Mouse (Mus musculus) lung, postnatal 36 days (tissue): ENCODE data around the gene Uggt1.

ENCODE experiments used
- DNase-seq: peaks from one replicate; pipeline ENCODE4 v3.0.0; 2022; ENCODE audit warnings: mixed read lengths

Gene Uggt1

DNA sequence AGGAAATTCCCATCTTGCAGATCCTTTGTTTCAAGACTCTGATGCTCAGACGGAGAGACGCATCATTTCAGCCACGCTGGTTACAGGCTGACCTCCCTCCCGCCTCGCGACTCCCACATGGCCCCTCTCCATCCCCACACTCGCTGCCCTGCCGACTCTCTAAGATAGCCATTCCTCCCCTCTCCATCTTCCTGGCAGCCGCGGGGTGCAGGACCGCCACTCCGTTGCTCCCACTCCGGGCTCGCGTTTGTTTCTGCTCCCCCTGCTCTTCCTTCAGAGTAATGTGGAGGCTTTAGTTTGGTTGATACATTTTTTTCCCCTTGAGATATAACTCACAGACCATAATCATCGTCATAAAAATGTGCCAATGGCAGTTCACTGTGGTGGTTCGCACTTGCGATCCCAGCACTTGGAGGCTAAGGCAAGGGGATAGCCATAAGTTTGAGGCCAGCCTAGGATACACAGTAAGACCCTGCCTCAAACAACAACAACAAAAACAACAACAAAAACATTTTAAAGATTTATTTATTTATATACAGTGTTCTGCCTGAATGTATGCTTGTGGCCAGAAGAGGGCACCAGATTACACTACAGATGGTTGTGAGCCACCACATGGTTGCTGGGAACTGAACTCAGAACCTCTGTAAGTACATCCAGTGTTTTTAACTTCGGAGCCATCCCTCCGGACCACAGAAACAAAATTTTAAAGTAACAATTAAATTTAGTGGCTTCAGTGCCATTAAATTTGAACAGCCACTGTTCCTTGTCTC is 11.5 kb upstream of the Uggt1 start:
- peak; percentile 34 for DNase-seq

DNA sequence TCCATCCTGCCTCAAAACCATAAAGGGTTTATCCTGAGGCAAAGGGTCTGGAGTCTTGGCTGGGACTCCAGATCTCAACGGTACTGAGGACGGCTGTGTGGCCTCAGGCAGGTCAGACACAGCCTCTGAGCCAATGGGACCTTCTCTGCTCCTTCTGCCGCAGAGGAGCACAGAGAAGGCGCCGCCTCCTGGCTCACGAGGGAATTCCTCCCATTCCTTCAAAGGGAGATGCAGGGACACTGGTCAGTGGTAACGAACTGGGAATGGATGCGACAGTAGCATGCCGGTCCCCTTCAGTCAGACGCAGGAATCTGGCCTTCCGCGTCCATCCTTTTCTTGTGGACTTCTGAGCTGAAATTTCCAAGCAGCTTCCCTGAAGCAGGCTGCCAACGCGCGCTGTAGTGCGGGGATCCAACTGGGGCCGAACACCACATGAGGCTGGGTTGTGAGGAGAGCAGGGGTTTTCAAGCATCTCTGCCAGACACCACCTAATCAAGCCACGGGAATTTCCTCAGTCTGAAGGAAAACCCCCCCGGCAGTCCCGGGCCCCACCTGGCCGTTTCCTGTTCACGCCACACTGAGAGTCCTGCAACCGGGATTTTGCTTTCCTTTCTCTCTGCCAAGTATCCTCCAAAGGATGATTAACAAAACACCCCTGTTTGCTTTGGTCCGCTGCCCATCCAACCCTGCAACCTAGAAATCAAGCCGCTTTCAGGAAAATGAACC is 10.3 kb upstream of the Uggt1 start:
- DNase-seq: peak; percentile 64

DNA sequence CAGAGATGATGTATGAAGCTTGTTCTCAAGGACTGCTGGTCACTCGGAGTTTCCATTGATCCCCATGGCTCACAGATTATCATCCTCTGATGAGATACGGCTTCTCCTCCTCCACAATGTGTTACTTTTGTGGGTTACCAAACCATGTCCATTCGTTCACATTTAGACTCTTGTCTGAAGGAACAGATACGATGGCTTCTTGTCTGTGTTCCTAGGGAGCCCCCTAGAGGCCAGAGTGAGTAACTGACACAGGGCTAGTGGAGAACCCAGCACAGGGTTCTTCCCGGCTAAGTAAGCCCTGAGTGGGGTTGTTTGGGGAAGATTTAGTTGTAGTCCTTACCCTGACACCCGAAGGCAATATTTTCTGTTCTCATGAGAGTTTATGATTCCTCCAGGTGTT is 8.3 kb upstream of the Uggt1 start:
- DNase-seq: peak; percentile 81

DNA sequence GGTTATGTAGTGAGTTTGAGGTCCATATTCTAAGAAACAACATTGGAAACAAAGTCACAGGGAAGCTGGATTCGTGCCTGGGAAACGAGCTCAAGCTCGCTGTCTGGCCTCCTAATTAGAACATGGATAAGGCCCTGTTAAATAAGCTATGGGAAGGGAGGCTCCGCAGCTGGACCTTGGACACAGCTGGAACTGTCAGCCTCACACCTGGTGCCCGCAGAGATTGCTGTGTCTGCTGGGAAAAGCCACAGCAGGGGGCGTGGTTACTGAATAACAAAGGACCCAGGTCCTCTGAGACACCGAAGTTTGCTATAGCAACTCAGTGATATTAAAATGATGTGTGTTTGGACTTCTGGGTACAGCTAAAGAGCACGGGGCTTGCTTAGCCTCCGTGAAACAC is 6.9 kb upstream of the Uggt1 start:
- DNase-seq: no peak

DNA sequence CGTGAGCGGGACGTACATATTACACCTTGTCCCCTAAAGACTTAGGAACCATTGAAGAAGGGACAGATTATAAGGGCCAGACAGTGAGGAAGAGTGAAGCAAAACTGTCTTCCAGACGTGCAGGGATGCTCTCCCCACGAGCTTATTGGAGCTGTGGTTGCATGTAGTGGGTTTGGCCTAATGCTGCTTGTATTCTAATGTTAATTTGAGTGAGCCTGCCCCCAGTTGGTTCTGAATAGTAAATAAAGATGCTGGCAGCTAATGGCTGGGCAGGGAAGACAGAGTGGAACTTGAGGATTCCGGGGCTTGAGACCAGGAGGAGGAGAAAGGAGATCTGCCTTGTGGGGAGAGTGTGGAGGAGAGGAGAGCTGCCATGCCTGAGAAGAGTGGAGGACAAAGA is 2.2 kb upstream of the Uggt1 start:
- no peak for DNase-seq

DNA sequence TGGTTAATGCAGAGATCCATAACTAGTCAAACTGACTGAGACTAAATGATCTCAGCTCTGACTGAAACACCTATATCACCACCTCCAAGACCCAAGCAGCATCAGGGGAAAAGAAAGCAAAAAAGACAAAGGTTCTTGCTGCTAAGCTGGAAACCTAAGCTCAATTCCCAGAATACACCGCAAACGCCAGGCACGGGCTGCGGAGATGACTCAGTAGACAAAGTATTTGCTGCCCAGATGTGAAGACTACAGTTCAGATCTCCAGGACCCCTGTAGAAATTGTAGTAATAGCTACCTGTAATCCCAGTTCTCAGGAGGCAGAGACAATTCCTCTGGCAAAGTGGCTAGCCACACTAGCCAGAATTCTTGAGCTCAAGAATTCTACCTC is 302 bp upstream of the Uggt1 start:
- DNase-seq: no peak

DNA sequence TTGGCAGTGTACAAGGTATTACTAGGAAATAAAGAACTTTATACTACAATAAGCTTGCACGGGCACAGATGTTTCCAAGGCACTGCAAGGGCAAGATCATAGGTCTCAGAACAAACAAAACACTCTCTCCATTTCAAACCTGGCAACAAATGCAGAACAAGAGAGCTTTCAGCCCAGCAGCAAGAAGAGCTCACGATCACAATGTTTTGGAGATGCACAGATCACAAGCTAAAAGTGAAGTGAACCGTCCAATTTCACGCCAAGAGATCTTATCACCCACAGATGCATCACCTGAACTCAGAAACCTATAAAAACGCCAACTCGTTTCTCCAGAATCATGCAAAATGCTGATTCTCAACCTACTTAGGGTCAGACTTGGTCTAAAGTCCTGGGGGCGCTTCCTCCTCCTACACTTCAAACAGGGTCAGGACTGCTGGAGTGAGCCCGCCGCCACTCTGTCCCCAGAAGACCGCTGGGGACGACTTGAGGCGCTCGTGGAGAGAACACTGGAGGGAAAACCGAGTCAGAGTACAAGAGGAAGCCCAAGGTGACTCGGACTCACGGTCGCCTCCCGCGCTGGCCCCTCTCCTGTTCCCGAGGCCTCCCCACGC is 968 bp downstream of the Uggt1 start:
- DNase-seq: no peak

DNA sequence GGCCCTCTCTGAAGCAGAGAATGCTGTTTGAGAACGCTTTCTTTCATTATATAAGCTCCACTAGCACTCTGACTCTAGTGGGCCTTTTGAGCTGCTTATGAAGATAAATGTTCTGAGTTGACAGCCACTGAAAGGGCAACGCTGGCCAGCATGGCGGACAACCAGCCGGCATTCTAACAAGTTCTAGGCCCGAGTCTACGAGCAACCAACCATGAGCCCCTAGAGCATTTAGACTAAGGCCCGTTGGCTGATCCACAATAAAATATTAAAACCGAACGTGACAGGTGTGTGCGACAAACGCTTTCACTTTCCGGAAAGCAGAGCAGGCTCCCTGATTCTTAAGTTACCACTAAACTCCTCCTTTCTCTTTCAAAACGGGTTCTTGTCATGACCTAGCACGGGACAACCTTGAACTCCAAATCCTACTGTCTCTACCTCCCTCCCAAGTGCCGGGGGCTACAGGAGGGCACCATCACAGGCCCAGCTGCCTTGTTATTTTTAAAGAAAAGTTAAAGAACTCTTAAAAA is 2.6 kb downstream of the Uggt1 start:
- DNase-seq: no peak

DNA sequence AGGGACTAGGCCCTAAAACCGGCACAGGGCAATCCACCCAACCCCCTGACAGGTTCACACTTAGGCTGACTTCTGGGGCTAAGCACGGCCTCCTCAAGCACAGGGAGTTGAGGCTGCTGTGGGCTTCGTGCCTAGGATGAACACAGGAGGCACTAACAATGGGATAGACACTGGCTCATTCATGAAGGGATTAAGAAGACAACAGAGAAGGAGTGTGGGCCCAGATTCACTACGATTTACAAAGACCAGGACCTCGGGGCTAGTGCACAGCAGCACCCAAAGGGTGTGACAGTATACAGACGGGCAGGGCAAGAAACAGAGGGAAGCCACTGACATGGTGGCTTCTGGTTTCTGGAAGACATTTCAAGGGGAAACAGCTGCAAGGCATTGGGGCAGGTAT is 4.3 kb downstream of the Uggt1 start:
- DNase-seq: no peak

DNA sequence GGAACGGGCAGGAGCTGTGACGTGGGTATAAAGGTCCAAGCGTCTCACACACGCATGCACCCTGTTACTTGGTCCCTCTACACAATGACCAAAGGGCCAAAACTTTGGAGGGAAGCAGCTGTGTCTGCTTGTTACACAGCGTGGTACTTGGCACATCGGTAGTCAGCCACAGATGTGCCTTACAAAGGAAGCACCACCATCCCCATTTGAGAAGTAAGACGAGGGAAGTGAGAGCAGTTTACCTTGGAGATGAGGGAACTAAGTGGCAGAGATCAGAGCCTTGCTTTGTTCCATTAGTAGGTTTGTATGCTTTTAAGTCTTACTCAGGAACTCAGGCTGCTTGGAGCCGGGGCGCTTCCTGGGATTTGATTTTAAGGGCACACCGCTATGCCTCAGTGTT is 5.1 kb downstream of the Uggt1 start:
- DNase-seq: no peak

DNA sequence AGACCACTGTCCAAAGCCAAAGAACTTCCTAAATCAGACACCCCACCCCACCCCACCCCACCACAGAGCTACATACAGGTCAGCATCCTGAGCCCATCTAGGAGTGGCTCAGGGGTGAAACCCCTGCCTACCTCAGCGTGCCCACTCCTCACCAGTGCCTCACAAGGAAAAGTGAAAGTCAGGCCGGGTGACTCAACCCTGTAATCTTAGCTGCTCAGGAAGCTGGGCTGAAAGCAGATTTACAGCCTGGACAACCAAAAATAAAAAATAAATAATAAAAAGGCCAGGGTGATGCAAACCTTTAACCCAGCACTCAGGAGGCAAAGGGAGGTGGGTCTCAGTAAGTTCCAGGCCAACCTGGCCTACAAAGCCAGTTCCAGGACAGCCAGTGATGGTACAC is 8.7 kb downstream of the Uggt1 start:
- DNase-seq: no peak

DNA sequence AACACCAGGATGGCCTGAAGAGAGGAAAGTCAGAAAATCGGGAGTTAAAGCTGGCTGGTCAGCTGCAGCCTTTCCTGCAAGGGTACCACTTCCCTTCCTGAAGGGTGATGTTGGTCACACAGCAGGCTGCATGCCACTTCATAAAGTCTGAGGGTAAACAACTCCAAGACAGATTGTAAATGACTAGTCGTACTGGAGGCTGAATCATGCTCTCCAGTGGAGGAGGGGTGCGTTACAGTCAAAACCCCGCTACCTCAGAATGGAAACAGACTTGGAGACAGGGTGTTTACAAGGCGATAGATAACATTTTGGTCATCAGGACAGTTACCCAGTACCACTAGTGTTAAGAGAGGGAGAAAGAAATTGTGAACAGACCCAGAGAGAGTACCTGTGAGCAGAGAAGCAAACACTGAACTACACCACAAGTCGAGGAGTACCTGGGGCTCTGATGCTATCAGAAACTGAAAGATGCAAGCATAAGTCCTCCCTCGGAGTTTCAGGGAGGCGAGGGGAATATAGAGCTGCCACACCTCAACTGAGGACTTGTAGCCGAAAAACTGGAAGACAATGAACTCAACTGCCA is 9.4 kb downstream of the Uggt1 start:
- no peak for DNase-seq

DNA sequence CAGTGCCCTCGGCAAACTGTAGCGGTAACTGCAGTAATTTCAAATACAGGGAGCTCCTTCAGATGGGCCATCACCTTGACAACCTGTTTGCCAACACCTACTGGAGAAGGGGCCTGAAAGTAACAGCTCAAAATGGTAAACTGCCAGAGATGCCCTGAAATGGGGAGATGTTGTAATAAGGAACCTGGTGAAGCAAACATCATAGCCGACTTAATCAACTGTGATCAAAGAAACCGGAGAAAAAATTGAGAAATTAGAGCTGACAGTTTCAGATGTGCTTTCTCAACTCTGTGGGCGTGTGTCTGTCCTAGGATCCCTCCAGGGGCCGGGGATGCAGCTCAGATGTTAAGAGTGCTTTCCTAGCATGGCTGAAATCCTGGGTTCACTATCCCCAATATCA is 11.3 kb downstream of the Uggt1 start:
- DNase-seq: no peak

DNA sequence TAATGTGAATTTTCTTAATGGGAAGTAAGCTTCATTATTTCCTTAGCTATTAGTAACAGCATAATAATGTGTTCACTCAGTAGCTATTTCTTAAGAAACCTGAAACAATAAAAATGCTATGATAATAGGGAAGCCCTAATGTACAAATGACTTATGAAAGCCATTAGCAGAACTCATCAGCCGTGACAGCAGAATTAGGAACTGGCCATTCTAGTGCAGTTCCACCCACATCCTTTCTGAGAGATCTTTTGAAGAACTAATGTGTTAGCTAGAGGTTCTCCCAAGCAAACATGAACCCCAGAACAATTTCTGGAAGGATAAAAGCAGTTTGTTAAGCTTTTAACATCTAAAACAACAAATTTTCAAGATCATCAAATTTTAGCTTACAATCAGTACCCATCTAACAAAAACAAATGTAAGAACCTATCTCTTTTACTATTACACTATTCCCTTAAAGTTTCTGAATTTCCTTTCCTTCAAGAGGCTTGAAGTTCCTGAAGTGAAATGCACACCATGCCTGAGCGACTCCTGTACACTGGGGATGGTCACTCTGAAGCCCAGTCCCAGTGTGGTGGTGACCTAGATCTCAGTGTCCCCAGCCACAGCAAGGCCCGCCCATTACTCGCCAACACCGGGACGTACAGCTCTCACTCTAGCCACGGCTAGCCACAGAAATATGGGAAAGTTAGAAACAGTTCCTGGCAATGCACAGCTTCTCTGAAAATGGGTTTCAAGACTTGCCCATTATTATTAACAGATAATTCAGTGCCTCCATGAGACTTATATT is 13.4 kb downstream of the Uggt1 start:
- DNase-seq: peak; percentile 26

DNA sequence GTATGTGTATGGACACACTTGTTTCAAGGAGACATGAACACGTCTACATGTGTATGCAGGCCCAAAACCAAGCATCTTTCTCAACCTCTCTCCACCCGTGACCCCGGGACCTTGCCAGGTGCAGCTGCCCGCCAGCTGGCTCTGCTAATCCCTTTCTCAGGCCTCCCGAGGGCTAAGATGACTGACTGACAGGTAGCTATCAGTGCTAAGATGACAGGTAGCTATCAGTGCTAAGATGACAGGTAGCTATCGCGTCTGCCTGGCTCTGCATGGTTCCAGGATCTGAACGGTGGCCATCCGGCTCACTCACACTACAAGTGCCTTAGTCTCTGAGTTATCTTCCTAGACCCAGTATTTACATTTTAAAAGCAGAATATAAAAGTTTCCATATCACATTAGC is 16.1 kb downstream of the Uggt1 start:
- no peak for DNase-seq

DNA sequence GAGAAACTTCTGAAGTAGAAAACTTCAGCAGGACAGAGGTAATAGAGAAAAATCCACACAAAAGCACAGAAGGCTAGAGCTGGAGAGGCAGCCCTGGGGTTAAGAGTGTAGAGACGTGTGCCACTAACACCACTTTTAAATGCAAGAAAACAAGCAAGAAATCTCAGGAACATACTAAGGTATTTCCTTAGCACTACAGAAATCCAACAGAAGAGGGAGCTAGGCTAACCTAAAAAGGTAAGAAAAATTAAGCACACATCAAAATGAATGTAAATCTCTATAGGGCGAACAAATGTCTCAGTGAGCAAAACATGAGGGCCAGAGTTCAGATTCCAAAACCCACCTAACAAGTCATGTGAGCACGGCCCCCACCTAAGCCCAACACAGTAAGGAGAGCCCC is 19.9 kb downstream of the Uggt1 start:
- peak; percentile 30 for DNase-seq

DNA sequence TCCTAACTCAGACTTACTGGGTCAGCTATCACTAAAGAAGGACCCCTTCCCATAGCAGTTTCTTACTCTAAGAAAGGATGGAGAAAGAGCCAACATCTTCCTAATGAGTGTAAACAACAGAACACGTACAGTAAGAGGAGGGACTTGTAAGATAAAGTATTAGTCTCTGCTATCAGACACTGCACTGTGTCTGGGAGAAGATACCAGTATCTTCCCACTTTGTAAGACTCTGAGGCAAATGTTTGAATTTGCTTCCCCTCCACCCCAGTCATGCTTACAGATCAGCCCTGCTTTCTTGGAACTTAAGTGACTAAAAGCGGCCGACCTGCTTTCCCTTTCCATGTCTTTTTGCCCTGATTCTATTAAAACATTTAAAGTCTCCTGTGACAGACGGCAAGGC is 30.2 kb downstream of the Uggt1 start:
- no peak for DNase-seq

DNA sequence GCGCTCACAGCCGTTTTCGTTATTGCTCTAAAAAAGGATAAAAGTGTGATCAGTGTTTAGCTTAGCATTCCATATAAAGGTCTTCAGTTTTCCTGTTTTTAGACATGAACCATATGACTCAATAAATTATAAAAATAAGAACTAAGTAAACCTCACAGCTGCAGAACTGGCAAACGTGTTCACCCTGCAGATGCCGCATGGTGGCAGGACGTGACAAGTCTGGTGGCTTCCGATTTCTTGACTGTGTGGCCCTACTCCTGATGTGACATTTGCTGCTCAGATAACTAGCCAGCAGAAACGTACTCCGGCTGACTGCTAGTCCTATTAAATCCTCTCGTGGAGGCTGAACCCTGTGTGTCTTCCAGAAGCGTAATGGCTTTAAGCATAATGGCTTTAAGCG is 42.8 kb downstream of the Uggt1 start:
- DNase-seq: no peak

DNA sequence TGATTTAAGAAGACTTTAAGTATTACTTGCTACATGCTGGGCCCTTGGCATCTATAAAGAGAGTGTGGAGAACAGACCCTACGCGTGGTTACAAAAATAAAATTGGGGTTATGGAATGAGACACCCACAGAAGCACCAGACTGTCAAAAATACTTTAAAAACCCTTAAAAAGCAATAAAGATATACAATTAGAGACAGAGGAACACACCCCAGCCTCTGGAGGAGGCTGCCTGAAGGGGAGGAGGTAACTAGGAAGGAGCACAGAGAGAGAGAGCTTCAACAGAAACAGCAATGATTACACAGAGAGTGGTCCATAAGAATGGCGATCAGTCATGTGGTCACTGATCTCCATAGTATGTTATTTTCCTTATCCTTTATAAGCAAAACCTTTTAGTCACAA is 50.0 kb downstream of the Uggt1 start:
- no peak for DNase-seq

DNA sequence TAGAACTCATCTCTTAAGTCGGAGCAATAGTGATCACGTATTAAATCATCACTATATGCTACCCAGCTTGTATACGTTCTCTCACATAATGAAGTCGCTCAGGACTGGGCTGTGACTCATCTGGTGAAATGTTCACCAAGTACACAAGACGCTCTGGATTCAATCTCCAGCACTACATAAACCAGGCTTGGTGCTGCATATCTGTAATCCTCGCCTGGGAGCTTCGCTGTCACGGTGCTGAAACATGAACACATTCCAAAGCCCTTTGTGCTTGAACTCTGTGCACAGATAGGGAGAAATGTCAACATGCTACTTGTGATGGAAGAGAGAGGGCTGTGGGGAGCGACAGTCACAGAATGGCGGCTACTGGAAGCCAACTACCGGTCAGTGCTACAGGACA is 52.6 kb downstream of the Uggt1 start:
- DNase-seq: no peak

DNA sequence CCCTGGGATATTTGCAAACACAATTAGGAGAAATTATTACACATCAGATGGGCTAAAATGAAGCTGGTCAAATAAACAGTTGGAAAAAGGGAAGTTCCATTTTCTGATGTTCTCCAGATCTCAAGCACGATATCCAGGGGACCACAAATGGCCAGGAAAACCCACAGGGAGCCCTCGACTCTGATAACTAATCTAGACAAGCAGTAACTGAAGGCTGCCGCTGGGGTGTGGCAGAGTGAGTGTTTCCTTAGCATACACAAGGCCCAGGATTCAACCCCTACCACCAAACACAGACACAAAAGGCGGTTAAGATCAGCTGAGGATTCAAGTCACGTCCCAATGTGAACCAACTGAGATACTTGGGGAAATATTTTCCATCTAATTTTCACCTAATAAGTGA is 64.5 kb downstream of the Uggt1 start:
- DNase-seq: no peak

DNA sequence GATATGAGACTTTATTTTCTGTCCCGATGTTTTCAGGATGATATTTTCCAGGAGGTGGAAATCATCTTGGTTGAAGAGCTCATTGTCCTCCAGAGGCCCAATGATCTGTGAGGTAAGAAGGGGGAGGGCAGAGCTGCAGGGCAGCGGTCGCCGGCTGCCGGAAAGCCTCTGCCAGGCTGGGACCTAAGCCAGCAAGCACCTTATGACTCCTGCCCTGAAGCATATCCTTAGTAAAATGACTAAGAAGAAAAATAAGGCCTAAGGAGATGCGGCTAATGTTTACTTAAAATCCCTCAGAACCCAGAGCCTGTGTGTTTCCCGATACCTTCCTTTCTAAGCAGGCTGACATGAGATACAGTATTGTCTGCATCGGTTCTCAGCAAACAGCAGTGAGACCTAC is 71.1 kb downstream of the Uggt1 start:
- no peak for DNase-seq

DNA sequence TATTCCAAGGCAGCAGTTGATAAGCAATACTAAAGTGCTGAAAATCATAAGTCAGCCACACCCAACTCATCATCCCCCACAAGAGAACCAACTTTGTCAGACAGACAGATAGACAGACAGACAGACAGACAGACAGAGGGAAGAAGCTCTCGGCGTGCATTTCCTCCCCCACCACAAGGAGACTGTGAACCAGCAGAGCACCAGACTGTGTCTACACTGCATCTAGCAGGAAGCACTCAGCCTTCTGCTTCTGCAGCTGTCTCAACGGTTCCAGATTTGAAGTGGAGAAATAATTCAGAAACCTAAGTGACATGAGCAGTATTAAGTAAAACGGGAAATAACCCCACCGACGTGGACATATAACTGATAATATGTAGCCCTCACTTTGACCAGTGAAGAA is 71.6 kb downstream of the Uggt1 start:
- DNase-seq: no peak
